Mouse (Mus musculus) thymus, adult 2 months (tissue): ENCODE results near the gene Slc40a1. TPM values are rescaled to one million over a fixed set of nuclear protein-coding genes. Genes with fewer than 3 reads are reported as not detected.

Experiments
- DNase-seq: peaks from one replicate; pipeline ENCODE4 v3.0.0; 2021
- H3K27ac ChIP-seq: fragments of 200-500 bp; 2 replicates; pipeline ENCODE4 v1.5.1; 2012; ENCODE audit warnings: low read length, control low read depth; ENCODE audit not compliant: control insufficient read depth, insufficient read depth
- H3K27me3 ChIP-seq: fragments of 200-500 bp; 2 replicates; pipeline ENCODE4 v1.6.1; 2012; ENCODE audit warnings: mild to moderate bottlenecking, low read length, moderate library complexity, mixed read lengths; ENCODE audit not compliant: control insufficient read depth, insufficient read depth
- H3K36me3 ChIP-seq: fragments of 200-500 bp; 2 replicates; pipeline ENCODE4 v1.6.1; 2012; ENCODE audit warnings: mild to moderate bottlenecking, low read length, moderate library complexity; ENCODE audit not compliant: control insufficient read depth, insufficient read depth
- H3K4me1 ChIP-seq: fragments of 200-500 bp; replicated peaks from 2 replicates; pipeline ENCODE4 v1.6.1; 2012; ENCODE audit warnings: low read length; ENCODE audit not compliant: control insufficient read depth, insufficient read depth
- H3K4me3 ChIP-seq: fragments of 200-500 bp; 2 replicates; pipeline ENCODE4 v1.5.1; 2012; ENCODE audit warnings: mild to moderate bottlenecking, low read length, control low read depth, moderate library complexity; ENCODE audit not compliant: control insufficient read depth, insufficient read depth
- CTCF ChIP-seq: fragments of 200-500 bp; IDR thresholded peaks from 2 replicates; pipeline ENCODE4 v1.5.1; 2012; ENCODE audit warnings: mild to moderate bottlenecking, control low read depth, low read length, moderate library complexity, borderline replicate concordance; ENCODE audit not compliant: control insufficient read depth, poor library complexity, insufficient read depth; ENCODE audit errors: extremely low read depth
- POLR2A ChIP-seq: fragments of 200-500 bp; IDR thresholded peaks from 2 replicates; pipeline ENCODE4 v1.6.1; 2012; ENCODE audit warnings: mild to moderate bottlenecking, low read length, control low read depth, moderate library complexity; ENCODE audit not compliant: control insufficient read depth, poor library complexity, insufficient read depth; ENCODE audit errors: extremely low read depth
- WGBS: fragments of 180-500 bp; shearing (Covaris S2); methylation state at CpG from one replicate; pipeline ENCODE4 v1.1.7; 2018; 5-methylcytosine and 5-hydroxymethylcytosine counted together
- polyA plus RNA-seq: library from polyadenylated mRNA; depleted of rRNA; stranded (reverse); fragments of >200 nt; gene quantifications from 2 replicates; pipeline ENCODE4 v1.2.3, GENCODE M21; 2012

The Slc40a1 gene
- polyA plus RNA-seq, 1 experiment, result 14.2 TPM

- TF ChIP-seq CTCF, result no peak
- no peak for TF ChIP-seq POLR2A
- H3K4me1 ChIP-seq, result no peaks in the 10 kb centered on the region
- H3K36me3 ChIP-seq, result no peaks in the 10 kb centered on the region
- H3K4me3 ChIP-seq, result no peak overlapping the region
- no peaks in the 10 kb centered on the region for H3K27me3 ChIP-seq
- 95% methylated on average over 6 of the region's 6 CpGs for WGBS
- DNase-seq, result no peak
- no peak overlapping the region for H3K27ac ChIP-seq
Observed at GRCm38 (mm10) chr1:45894168-45894912, 32.0 kb downstream of the Slc40a1 start.

- Histone ChIP-seq H3K36me3 (no peaks in the 10 kb centered on the region), H3K4me1 (no peaks in the 10 kb centered on the region), H3K27ac (no peak overlapping the region), H3K27me3 (no peaks in the 10 kb centered on the region), H3K4me3 (no peak overlapping the region)
- 20% methylated on average over 2 of the region's 2 CpGs for WGBS
- DNase-seq, result no peak
- no peak for TF ChIP-seq POLR2A
- no peak for TF ChIP-seq CTCF
Observed at GRCm38 (mm10) chr1:45891986-45892385, 34.3 kb downstream of the Slc40a1 start.

GRCm38 (mm10) chr1:45890173-45890572 lies 36.1 kb downstream of the Slc40a1 start, which contains the start of gene Gm5269:
Gene Gm5269, minus strand, starts transcription at chr1:45890273.
- no peaks in the 10 kb centered on the region for H3K27me3 ChIP-seq
- no peaks in the 10 kb centered on the region for H3K4me1 ChIP-seq
- H3K27ac ChIP-seq, result no peak within 1 kb of the TSS
- H3K4me3 ChIP-seq, result no peak within 1 kb of the TSS
- TF ChIP-seq POLR2A (no peak), CTCF (no peak)
- DNase-seq, result no peak
- no peaks in the 10 kb centered on the region for H3K36me3 ChIP-seq

GRCm38 (mm10) chr1:45886800-45887199 lies 39.5 kb downstream of the Slc40a1 start:
- WGBS, result 96% methylated on average over 9 of the region's 9 CpGs
- Histone ChIP-seq H3K27ac (no peak overlapping the region), H3K36me3 (no peaks in the 10 kb centered on the region), H3K27me3 (no peaks in the 10 kb centered on the region), H3K4me3 (no peak overlapping the region), H3K4me1 (no peaks in the 10 kb centered on the region)
- DNase-seq, result no peak
- no peak for TF ChIP-seq POLR2A
- TF ChIP-seq CTCF, result no peak

GRCm38 (mm10) chr1:45883378-45883777 lies 42.9 kb downstream of the Slc40a1 start:
- no peak overlapping the region for H3K27ac ChIP-seq
- no peaks in the 10 kb centered on the region for H3K4me1 ChIP-seq
- no peaks in the 10 kb centered on the region for H3K36me3 ChIP-seq
- no peak for TF ChIP-seq POLR2A
- TF ChIP-seq CTCF, result no peak
- H3K27me3 ChIP-seq, result no peaks in the 10 kb centered on the region
- no peak overlapping the region for H3K4me3 ChIP-seq
- DNase-seq, result no peak

- no peak for TF ChIP-seq CTCF
- TF ChIP-seq POLR2A, result no peak
- Histone ChIP-seq H3K36me3 (no peaks in the 10 kb centered on the region), H3K27me3 (no peaks in the 10 kb centered on the region), H3K27ac (no peak overlapping the region), H3K4me1 (no peaks in the 10 kb centered on the region), H3K4me3 (no peak overlapping the region)
- DNase-seq, result no peak
- 77% methylated on average over 6 of the region's 6 CpGs for WGBS
Observed at GRCm38 (mm10) chr1:45882076-45882475, 44.2 kb downstream of the Slc40a1 start.
